Mouse (Mus musculus): ENCODE data around the gene Sulf2. TPM values are rescaled to one million over a fixed set of nuclear protein-coding genes. Genes with fewer than 3 reads are reported as not detected.

Gene Sulf2
- polyA plus RNA-seq, 2 experiments, result 200 to 294 TPM

DNA sequence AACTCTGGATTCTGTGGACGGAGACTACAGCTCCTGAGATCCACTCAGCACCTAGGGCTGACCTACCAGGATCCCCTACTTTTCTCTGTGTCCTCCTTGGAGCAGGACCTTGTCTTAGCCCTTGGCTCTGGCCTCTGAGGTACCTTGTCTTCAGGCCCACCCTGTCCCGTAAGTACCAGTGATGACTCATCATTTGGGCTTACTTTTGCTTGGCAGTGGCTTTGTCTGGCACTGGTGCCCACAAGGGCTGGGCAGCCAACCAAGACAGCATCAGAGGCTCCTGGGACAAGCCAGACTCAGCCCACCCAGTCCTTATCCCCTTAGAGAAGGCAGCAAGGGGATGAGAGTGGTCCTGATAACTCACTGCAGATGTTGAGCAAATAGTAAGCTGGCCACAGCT, 11.9 kb upstream of the Sulf2 start:
- no peaks in the 10 kb centered on the region for H3K9me3 ChIP-seq (ENCODE audit: control insufficient read depth, low read length)
- H3K27ac ChIP-seq (replicated peaks; ENCODE audit: low read depth, low read length), result no peak overlapping the region
- 85% methylated on average over 2 of the region's 2 CpGs for WGBS
- H3K27me3 ChIP-seq (ENCODE audit: control insufficient read depth, insufficient read depth, low read length), result no peaks in the 10 kb centered on the region
- ATAC-seq (ENCODE audit: low FRiP score, low read depth) (no peak), DNase-seq (ENCODE audit: low spot score) (no peak)
- H3K9ac ChIP-seq (ENCODE audit: low read depth, low read length, severe bottlenecking), result no peak overlapping the region
- H3K4me2 ChIP-seq (replicated peaks; ENCODE audit: low read depth, low read length, severe bottlenecking), result no peak overlapping the region
- no peak for TF ChIP-seq POLR2A (IDR thresholded peaks at IDR 0.05; ENCODE audit: borderline replicate concordance, extremely low read depth, insufficient read depth, insufficient read length)
- no peaks in the 10 kb centered on the region for H3K36me3 ChIP-seq (ENCODE audit: control insufficient read depth, insufficient read depth, low read length)
- peaks cover 36% of the 10 kb centered on the region for H3K4me1 ChIP-seq (ENCODE audit: control insufficient read depth, insufficient read depth, low read length)
- no peak overlapping the region for H3K4me3 ChIP-seq (replicated peaks; ENCODE audit: low read length)

DNA sequence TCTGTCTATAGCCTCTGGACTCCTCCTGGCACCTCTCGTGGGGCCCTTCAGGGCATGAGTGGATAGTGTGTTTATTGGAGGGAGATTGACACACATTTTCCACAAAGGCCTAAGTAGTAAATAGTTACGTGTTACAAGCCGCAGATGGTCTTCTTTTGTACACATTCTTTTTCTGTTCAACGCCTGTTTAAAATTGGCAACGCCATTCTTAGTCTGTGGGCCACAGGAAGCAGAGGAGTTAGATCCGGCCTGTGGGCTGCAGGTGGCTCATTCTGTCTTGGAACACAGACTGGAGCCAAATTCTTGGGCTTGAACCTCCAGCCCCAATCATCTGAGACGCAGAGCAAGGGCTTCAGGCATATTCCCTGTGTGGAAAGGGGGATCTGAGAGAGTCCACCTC, 9.9 kb upstream of the Sulf2 start:
- no peak for ATAC-seq (ENCODE audit: low FRiP score, low read depth)
- no peaks in the 10 kb centered on the region for H3K27me3 ChIP-seq (ENCODE audit: control insufficient read depth, insufficient read depth, low read length)
- H3K36me3 ChIP-seq (ENCODE audit: control insufficient read depth, insufficient read depth, low read length), result no peaks in the 10 kb centered on the region
- H3K4me3 ChIP-seq (replicated peaks; ENCODE audit: low read length), result no peak overlapping the region
- no peak for TF ChIP-seq POLR2A (IDR thresholded peaks at IDR 0.05; ENCODE audit: borderline replicate concordance, extremely low read depth, insufficient read depth, insufficient read length)
- no peak overlapping the region for H3K27ac ChIP-seq (replicated peaks; ENCODE audit: low read depth, low read length)
- peaks cover 36% of the 10 kb centered on the region for H3K4me1 ChIP-seq (ENCODE audit: control insufficient read depth, insufficient read depth, low read length)
- H3K9me3 ChIP-seq (ENCODE audit: control insufficient read depth, low read length), result no peaks in the 10 kb centered on the region
- no peak overlapping the region for H3K4me2 ChIP-seq (replicated peaks; ENCODE audit: low read depth, low read length, severe bottlenecking)
- DNase-seq (ENCODE audit: low spot score), result no peak
- no peak overlapping the region for H3K9ac ChIP-seq (ENCODE audit: low read depth, low read length, severe bottlenecking)
- WGBS, result 35% methylated on average over 7 of the region's 7 CpGs

DNA sequence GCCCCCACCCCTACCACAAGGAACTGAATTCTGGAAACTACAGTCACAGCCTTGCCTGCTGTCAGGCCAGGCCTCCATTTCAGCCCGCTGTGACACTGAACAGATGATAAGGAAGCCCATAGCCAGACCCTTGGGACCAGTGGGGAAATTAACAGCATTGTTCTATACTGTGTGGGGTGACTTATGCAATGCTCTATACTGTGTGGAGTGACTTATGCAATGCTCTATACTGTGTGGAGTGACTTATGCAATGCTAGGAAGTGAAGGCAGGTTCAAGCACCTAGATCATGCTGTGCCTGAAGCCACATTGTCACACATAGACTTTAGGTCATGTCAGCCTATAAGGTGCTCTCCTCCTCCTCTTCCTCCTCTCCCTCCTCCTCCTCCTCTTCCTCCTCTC, 9.1 kb upstream of the Sulf2 start:
- H3K4me2 ChIP-seq (replicated peaks; ENCODE audit: low read depth, low read length, severe bottlenecking), result no peak overlapping the region
- H3K27ac ChIP-seq (replicated peaks; ENCODE audit: low read depth, low read length), result no peak overlapping the region
- no peaks in the 10 kb centered on the region for H3K9me3 ChIP-seq (ENCODE audit: control insufficient read depth, low read length)
- no peak overlapping the region for H3K9ac ChIP-seq (ENCODE audit: low read depth, low read length, severe bottlenecking)
- ATAC-seq (ENCODE audit: low FRiP score, low read depth) (no peak), DNase-seq (ENCODE audit: low spot score) (no peak)
- H3K27me3 ChIP-seq (ENCODE audit: control insufficient read depth, insufficient read depth, low read length), result no peaks in the 10 kb centered on the region
- H3K4me1 ChIP-seq (ENCODE audit: control insufficient read depth, insufficient read depth, low read length), result peaks cover 30% of the 10 kb centered on the region
- no peak for TF ChIP-seq POLR2A (IDR thresholded peaks at IDR 0.05; ENCODE audit: borderline replicate concordance, extremely low read depth, insufficient read depth, insufficient read length)
- WGBS, result 88% methylated on average over 1 of the region's 1 CpGs
- H3K36me3 ChIP-seq (ENCODE audit: control insufficient read depth, insufficient read depth, low read length), result no peaks in the 10 kb centered on the region
- H3K4me3 ChIP-seq (replicated peaks; ENCODE audit: low read length), result no peak overlapping the region

GRCm38 (mm10) chr2:166163917-166164316, 8.5 kb upstream of the Sulf2 start:
- 45% methylated on average over 6 of the region's 6 CpGs for WGBS
- H3K36me3 ChIP-seq (ENCODE audit: control insufficient read depth, insufficient read depth, low read length), result no peaks in the 10 kb centered on the region
- H3K9ac ChIP-seq (ENCODE audit: low read depth, low read length, severe bottlenecking), result no peak overlapping the region
- H3K4me2 ChIP-seq (replicated peaks; ENCODE audit: low read depth, low read length, severe bottlenecking), result no peak overlapping the region
- ATAC-seq (ENCODE audit: low FRiP score, low read depth) (no peak), DNase-seq (ENCODE audit: low spot score) (no peak)
- no peak overlapping the region for H3K27ac ChIP-seq (replicated peaks; ENCODE audit: low read depth, low read length)
- no peaks in the 10 kb centered on the region for H3K9me3 ChIP-seq (ENCODE audit: control insufficient read depth, low read length)
- no peak overlapping the region for H3K4me3 ChIP-seq (replicated peaks; ENCODE audit: low read length)
- peaks cover 27% of the 10 kb centered on the region for H3K4me1 ChIP-seq (ENCODE audit: control insufficient read depth, insufficient read depth, low read length)
- TF ChIP-seq POLR2A (IDR thresholded peaks at IDR 0.05; ENCODE audit: borderline replicate concordance, extremely low read depth, insufficient read depth, insufficient read length), result no peak
- H3K27me3 ChIP-seq (ENCODE audit: control insufficient read depth, insufficient read depth, low read length), result no peaks in the 10 kb centered on the region

GRCm38 (mm10) chr2:166163252-166163651, 7.8 kb upstream of the Sulf2 start:
- H3K27ac ChIP-seq (replicated peaks; ENCODE audit: low read depth, low read length), result no peak overlapping the region; the same call in 1 of the 2 replicates
- H3K9me3 ChIP-seq (ENCODE audit: control insufficient read depth, low read length), result no peaks in the 10 kb centered on the region
- no peak for TF ChIP-seq POLR2A (IDR thresholded peaks at IDR 0.05; ENCODE audit: borderline replicate concordance, extremely low read depth, insufficient read depth, insufficient read length)
- H3K4me3 ChIP-seq (replicated peaks; ENCODE audit: low read length), result no peak overlapping the region
- ATAC-seq (ENCODE audit: low FRiP score, low read depth) (no peak), DNase-seq (ENCODE audit: low spot score) (no peak)
- H3K4me1 ChIP-seq (ENCODE audit: control insufficient read depth, insufficient read depth, low read length), result peaks cover 30% of the 10 kb centered on the region
- H3K36me3 ChIP-seq (ENCODE audit: control insufficient read depth, insufficient read depth, low read length), result no peaks in the 10 kb centered on the region
- H3K4me2 ChIP-seq (replicated peaks; ENCODE audit: low read depth, low read length, severe bottlenecking), result no peak overlapping the region
- H3K9ac ChIP-seq (ENCODE audit: low read depth, low read length, severe bottlenecking), result no peak overlapping the region
- no peaks in the 10 kb centered on the region for H3K27me3 ChIP-seq (ENCODE audit: control insufficient read depth, insufficient read depth, low read length)
- WGBS, result 57% methylated on average over 5 of the region's 5 CpGs

- Histone ChIP-seq H3K4me1 (ENCODE audit: control insufficient read depth, insufficient read depth, low read length) (peaks cover 35% of the 10 kb centered on the region), H3K9ac (ENCODE audit: low read depth, low read length, severe bottlenecking) (no peak overlapping the region), H3K4me3 (replicated peaks; ENCODE audit: low read length) (no peak overlapping the region), H3K27me3 (ENCODE audit: control insufficient read depth, insufficient read depth, low read length) (no peaks in the 10 kb centered on the region), H3K27ac (replicated peaks; ENCODE audit: low read depth, low read length) (peak overlapping the region; percentile 10; the same call in 1 of the 2 replicates), H3K36me3 (ENCODE audit: control insufficient read depth, insufficient read depth, low read length) (no peaks in the 10 kb centered on the region), H3K4me2 (replicated peaks; ENCODE audit: low read depth, low read length, severe bottlenecking) (no peak overlapping the region), H3K9me3 (ENCODE audit: control insufficient read depth, low read length) (no peaks in the 10 kb centered on the region)
- DNase-seq (ENCODE audit: low spot score) (no peak), ATAC-seq (ENCODE audit: low FRiP score, low read depth) (no peak)
- no peak for TF ChIP-seq POLR2A (IDR thresholded peaks at IDR 0.05; ENCODE audit: borderline replicate concordance, extremely low read depth, insufficient read depth, insufficient read length)
- WGBS, result 30% methylated on average over 5 of the region's 5 CpGs
Observed at GRCm38 (mm10) chr2:166162160-166162559, 6.7 kb upstream of the Sulf2 start.

Data from limb, embryonic 14.5 days (tissue).